Mouse (Mus musculus): ENCODE measurements at regions not wholly inside any gene's neighbourhood (a gene's known extent, or its start where the extent isn't known, plus 50 kb on each side); places are given as distances from the start of the nearest gene placed in this dataset.

GRCm38 (mm10) chr13:24527812-24528531 lies 54.0 kb upstream of the Ripor2 start:
- peak; percentile 33 for DNase-seq (ENCODE audit: low spot score)

All from embryo, embryonic 10 days (tissue).